Mouse (Mus musculus) kidney, embryonic 14.5 days (tissue): Measurements from ENCODE around the gene Fdps. TPM values are rescaled to one million over a fixed set of nuclear protein-coding genes. Genes with fewer than 3 reads are reported as not detected.
A peak's percentile ranks its signal among the peaks of the same experiment; 100 is the strongest.

ENCODE experiments used
- ATAC-seq: fragments of 200-750 bp; cut with Nextera tagmentation; 2 replicates; pipeline ENCODE4 v1.8.0; 2017; ENCODE audit warnings: moderate number of reproducible peaks, mild to moderate bottlenecking, moderate TSS enrichment, moderate library complexity; ENCODE audit not compliant: low FRiP score, low TSS enrichment
- H3K27ac ChIP-seq: fragments of 300-500 bp; sonication (generic); 2 replicates; pipeline ENCODE4 v1.5.1; 2014; ENCODE audit warnings: low read depth, mild to moderate bottlenecking, low read length, moderate library complexity, mixed read lengths
- H3K27me3 ChIP-seq: fragments of 300-500 bp; sonication (generic); 2 replicates; pipeline ENCODE4 v1.6.1; 2014; ENCODE audit warnings: mild to moderate bottlenecking, low read length; ENCODE audit not compliant: control insufficient read depth, insufficient read depth
- H3K36me3 ChIP-seq: fragments of 300-500 bp; sonication (generic); 2 replicates; pipeline ENCODE4 v1.6.1; 2014; ENCODE audit warnings: low read length, mixed read lengths; ENCODE audit not compliant: control insufficient read depth, insufficient read depth
- H3K4me1 ChIP-seq: fragments of 300-500 bp; sonication (generic); 2 replicates; pipeline ENCODE4 v1.6.1; 2014; ENCODE audit warnings: low read length, mixed read lengths; ENCODE audit not compliant: control insufficient read depth, insufficient read depth
- H3K4me2 ChIP-seq: fragments of 300-500 bp; sonication (generic); replicated peaks from 2 replicates; pipeline ENCODE4 v1.6.1; 2014; ENCODE audit warnings: low read depth, mild to moderate bottlenecking, low read length
- H3K4me3 ChIP-seq: fragments of 300-500 bp; sonication (generic); 2 replicates; pipeline ENCODE4 v1.5.1; 2014; ENCODE audit warnings: mild to moderate bottlenecking, low read length
- H3K9ac ChIP-seq: fragments of 300-500 bp; sonication (generic); 2 replicates; pipeline ENCODE4 v1.6.1; 2014; ENCODE audit warnings: low read depth, mild to moderate bottlenecking, low read length, moderate library complexity
- H3K9me3 ChIP-seq: fragments of 300-500 bp; sonication (generic); 2 replicates; pipeline ENCODE4 v1.6.1; 2016; ENCODE audit warnings: low read length; ENCODE audit not compliant: control insufficient read depth
- WGBS: fragments of 180-500 bp; shearing (Covaris S2); extraction: QIAGEN DNeasy Blood & Tissue Kit; methylation state at CpG from one replicate; pipeline ENCODE4 v1.1.7; 2014; 5-methylcytosine and 5-hydroxymethylcytosine counted together
- polyA plus RNA-seq: library from polyadenylated mRNA; unstranded; fragments of >200 nt; fragmentation: Nextera tagmentation; extraction: Ambion mirVana; gene quantifications from 2 replicates; pipeline ENCODE4 v1.2.1, GENCODE M21; 2014

Fdps gene
- polyA plus RNA-seq, 1 experiment from 2014 or later, result 186 TPM

DNA sequence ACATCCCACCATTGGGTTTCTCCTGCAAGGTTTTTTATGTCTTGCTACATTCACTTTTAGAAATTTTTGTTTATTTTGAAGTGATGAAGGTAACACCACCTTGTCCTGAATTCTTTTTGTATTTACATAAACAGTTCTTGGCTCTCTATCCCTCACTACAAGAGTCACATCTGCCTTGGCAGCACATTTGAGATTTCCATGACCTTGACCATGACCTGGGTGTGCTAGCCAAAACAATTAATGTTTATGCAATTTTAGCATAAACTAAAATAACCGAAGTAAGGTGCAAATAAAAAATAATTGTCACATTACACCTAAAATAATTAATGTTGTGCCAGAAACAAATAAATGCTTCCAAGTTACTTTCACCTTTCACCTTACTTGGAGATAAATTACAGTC lies 6.4 kb upstream of the Fdps start:
- Histone ChIP-seq H3K4me3 (no peak overlapping the region), H3K4me1 (no peaks in the 10 kb centered on the region), H3K9me3 (no peaks in the 10 kb centered on the region), H3K27ac (no peak overlapping the region), H3K27me3 (no peaks in the 10 kb centered on the region), H3K36me3 (no peaks in the 10 kb centered on the region), H3K9ac (no peak overlapping the region), H3K4me2 (no peak overlapping the region)
- ATAC-seq, result no peak
- 54% methylated on average over 1 of the region's 1 CpGs for WGBS

- no peaks in the 10 kb centered on the region for H3K36me3 ChIP-seq
- no peak overlapping the region for H3K4me2 ChIP-seq
- H3K27ac ChIP-seq, result no peak overlapping the region
- no peak overlapping the region for H3K4me3 ChIP-seq
- no peaks in the 10 kb centered on the region for H3K27me3 ChIP-seq
- H3K4me1 ChIP-seq, result no peaks in the 10 kb centered on the region
- H3K9me3 ChIP-seq, result no peaks in the 10 kb centered on the region
- 76% methylated on average over 3 of the region's 3 CpGs for WGBS
- ATAC-seq, result no peak
- H3K9ac ChIP-seq, result no peak overlapping the region
Observed at GRCm38 (mm10) chr3:89107545-89107944, 5.8 kb upstream of the Fdps start.

- H3K9me3 ChIP-seq, result no peaks in the 10 kb centered on the region
- H3K27ac ChIP-seq, result no peak overlapping the region
- ATAC-seq, result no peak
- no peak overlapping the region for H3K9ac ChIP-seq
- no peaks in the 10 kb centered on the region for H3K36me3 ChIP-seq
- H3K4me3 ChIP-seq, result no peak overlapping the region
- H3K4me1 ChIP-seq, result no peaks in the 10 kb centered on the region
- no peak overlapping the region for H3K4me2 ChIP-seq
- no peaks in the 10 kb centered on the region for H3K27me3 ChIP-seq
Observed at GRCm38 (mm10) chr3:89106881-89107280, 5.1 kb upstream of the Fdps start.

- ATAC-seq, result no peak
- Histone ChIP-seq H3K4me1 (peaks cover 15% of the 10 kb centered on the region), H3K4me3 (no peak overlapping the region), H3K9ac (no peak overlapping the region), H3K9me3 (no peaks in the 10 kb centered on the region), H3K27ac (peak overlapping the region; percentile 26; the same call in 1 of the 2 replicates), H3K36me3 (peaks cover 16% of the 10 kb centered on the region; the same call in 1 of the 2 replicates), H3K27me3 (no peaks in the 10 kb centered on the region), H3K4me2 (no peak overlapping the region)
- WGBS, result 57% methylated on average over 4 of the region's 4 CpGs
Observed at GRCm38 (mm10) chr3:89103291-89103595, 1.5 kb upstream of the Fdps start.

GRCm38 (mm10) chr3:89102495-89103290 lies 934 bp upstream of the Fdps start:
- WGBS, result 66% methylated on average over 12 of the region's 12 CpGs
- no peak for ATAC-seq
- peak overlapping the region; percentile 47 for H3K4me2 ChIP-seq
- H3K4me1 ChIP-seq, result peaks cover 15% of the 10 kb centered on the region
- no peaks in the 10 kb centered on the region for H3K27me3 ChIP-seq
- H3K36me3 ChIP-seq, result peaks cover 20% of the 10 kb centered on the region; the same call in 1 of the 2 replicates
- H3K4me3 ChIP-seq, result peak overlapping the region; percentile 82; the same call in 1 of the 2 replicates
- peak overlapping the region; percentile 26; the same call in 1 of the 2 replicates for H3K27ac ChIP-seq
- 0 out of 2 replicates have a peak overlapping the region, but pooled peaks have one; percentile 44 for H3K9ac ChIP-seq
- H3K9me3 ChIP-seq, result no peaks in the 10 kb centered on the region

GRCm38 (mm10) chr3:89101459-89101811 lies 324 bp downstream of the Fdps start:
- Histone ChIP-seq H3K4me3 (peak overlapping the region; percentile 82), H3K4me1 (peaks cover 15% of the 10 kb centered on the region), H3K27ac (0 out of 2 replicates have a peak overlapping the region, but pooled peaks have one; percentile 55), H3K27me3 (no peaks in the 10 kb centered on the region), H3K36me3 (peaks cover 33% of the 10 kb centered on the region; the same call in 1 of the 2 replicates), H3K4me2 (peak overlapping the region; percentile 91), H3K9me3 (no peaks in the 10 kb centered on the region), H3K9ac (peak overlapping the region; percentile 74)
- WGBS, result 1% methylated on average over 19 of the region's 19 CpGs
- ATAC-seq, result peak; percentile 16; the same call in 1 of the 2 replicates

DNA sequence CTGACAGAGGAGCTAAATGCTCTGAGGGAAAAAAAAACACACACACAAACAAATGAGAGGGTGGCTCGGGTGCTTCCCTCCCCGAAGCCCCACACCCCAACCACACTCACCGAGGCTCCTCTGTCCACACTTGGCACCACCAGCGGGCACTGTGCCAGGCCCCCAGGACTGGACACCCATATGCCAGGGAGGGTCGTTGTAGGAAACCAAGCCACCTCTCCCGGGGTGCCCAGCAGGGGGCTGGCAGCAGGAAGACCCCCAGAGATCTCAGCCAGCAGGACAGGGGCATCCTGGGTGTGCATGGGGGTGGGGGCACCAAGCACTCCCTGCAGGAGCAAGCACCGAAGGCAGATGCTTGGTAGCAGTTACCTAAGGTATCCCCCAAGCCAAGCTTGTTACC lies 948 bp downstream of the Fdps start, which contains the start of gene Gm43738:
Gene Gm43738, minus strand, starts transcription at position 289 of the 400 bp plus-strand sequence.
- 49% methylated on average over 7 of the region's 7 CpGs for WGBS
- peak within 1 kb of the TSS; percentile 82 for H3K4me3 ChIP-seq
- 0 out of 2 replicates have a peak within 1 kb of the TSS, but pooled peaks have one; percentile 55 for H3K27ac ChIP-seq
- H3K36me3 ChIP-seq, result peaks cover 39% of the 10 kb centered on the region; the same call in 1 of the 2 replicates
- no peak for ATAC-seq
- H3K4me1 ChIP-seq, result peaks cover 15% of the 10 kb centered on the region
- peak within 1 kb of the TSS; percentile 91 for H3K4me2 ChIP-seq
- H3K9ac ChIP-seq, result peak within 1 kb of the TSS; percentile 74
- no peaks in the 10 kb centered on the region for H3K9me3 ChIP-seq
- no peaks in the 10 kb centered on the region for H3K27me3 ChIP-seq

- H3K4me1 ChIP-seq, result peaks cover 18% of the 10 kb centered on the region; the same call in 1 of the 2 replicates
- H3K4me2 ChIP-seq, result no peak overlapping the region
- peaks cover 44% of the 10 kb centered on the region for H3K36me3 ChIP-seq
- H3K9me3 ChIP-seq, result no peaks in the 10 kb centered on the region
- H3K4me3 ChIP-seq, result no peak overlapping the region
- ATAC-seq, result no peak
- H3K27ac ChIP-seq, result no peak overlapping the region
- 74% methylated on average over 10 of the region's 10 CpGs for WGBS
- peaks cover 14% of the 10 kb centered on the region for H3K27me3 ChIP-seq
- no peak overlapping the region for H3K9ac ChIP-seq
Observed at GRCm38 (mm10) chr3:89094021-89094420, 7.7 kb downstream of the Fdps start.

DNA sequence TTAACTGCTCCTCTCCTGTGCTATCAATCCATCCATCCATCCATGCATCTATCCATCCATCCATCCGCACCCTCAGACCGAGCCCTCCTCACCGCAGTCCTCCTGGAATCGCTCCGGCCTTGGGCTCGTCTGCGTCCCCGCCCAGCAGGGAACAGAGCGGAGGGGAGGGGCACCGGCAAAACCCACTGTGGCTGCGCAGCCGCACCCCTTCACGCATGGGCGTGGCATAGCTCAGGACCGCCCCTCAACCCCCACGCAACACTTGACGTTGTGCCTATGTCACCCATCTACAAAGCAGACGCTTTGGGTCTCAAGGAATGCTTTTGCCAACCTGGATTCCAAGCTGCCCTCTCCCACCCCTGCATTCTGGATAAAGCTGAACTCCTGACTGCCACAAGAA lies 8.6 kb downstream of the Fdps start, which contains the start of gene Rusc1:
Gene Rusc1, minus strand, starts transcription at position 137 of the 400 bp plus-strand sequence.
- Histone ChIP-seq H3K9ac (peak within 1 kb of the TSS; percentile 32), H3K4me3 (peak within 1 kb of the TSS; percentile 70), H3K27ac (no peak within 1 kb of the TSS), H3K27me3 (peaks cover 18% of the 10 kb centered on the region), H3K9me3 (no peaks in the 10 kb centered on the region), H3K4me1 (peaks cover 22% of the 10 kb centered on the region; the same call in 1 of the 2 replicates), H3K4me2 (peak within 1 kb of the TSS; percentile 48), H3K36me3 (peaks cover 36% of the 10 kb centered on the region)
- peak; percentile 58 for ATAC-seq
- 3% methylated on average over 18 of the region's 18 CpGs for WGBS
